8 mouse cellular contexts compared by ENCODE assay signal in the genomic region with DNA sequence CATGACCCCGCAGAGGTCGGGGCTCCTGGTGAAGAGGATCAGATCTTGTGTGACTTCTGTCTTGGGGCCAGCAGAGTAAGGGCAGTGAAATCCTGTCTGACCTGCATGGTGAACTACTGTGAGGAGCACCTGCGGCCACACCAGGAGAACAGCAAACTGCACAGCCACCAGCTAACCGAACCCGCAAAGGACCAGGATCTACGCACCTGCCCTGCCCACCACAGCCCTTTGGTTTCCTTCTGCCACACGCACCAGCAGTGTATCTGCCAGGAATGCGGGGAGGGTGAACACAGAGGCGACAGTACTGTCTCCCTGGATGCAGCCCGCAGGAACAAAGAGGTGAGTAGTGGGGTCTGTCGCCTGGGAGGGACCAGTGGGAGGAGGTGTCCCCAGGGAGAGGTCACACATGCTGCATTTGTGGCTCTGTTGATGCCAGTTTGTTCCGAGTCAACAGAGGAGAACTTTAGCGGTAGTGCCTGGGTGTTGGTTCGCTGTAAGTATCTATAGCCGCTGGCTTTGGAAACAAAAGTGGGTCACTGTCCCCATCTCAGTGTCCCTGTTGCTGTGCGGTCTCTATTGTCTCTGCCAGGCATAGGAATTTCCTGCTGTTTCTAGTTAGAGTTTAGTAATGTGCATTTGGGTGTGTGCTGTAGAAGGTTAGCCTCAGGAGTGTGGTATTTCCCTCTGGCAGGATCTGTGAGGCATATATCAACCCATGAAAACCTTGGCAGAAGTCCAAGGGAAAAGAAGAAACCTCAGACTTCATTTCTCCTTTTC. TPM values are rescaled to one million over a fixed set of nuclear protein-coding genes. Genes with fewer than 3 reads are reported as not detected.
DNase-seq lines count a peak whose midpoint lies in the region; ATAC-seq lines count a peak whose summit lies in the region.

No protein-coding gene starts in this region.

- no peak overlapping the region; the same call in 1 of the 2 replicates for H3K27ac ChIP-seq in forebrain, embryonic 14.5 days (ENCODE audit: low read depth, low read length)
- peak overlapping the region; percentile 64 for H3K27ac ChIP-seq in hindbrain, embryonic 12.5 days
- H3K27ac ChIP-seq in liver, embryonic 13.5 days = no peak overlapping the region

- peak; percentile 54; the same call in 1 of the 2 replicates for ATAC-seq in forebrain, embryonic 14.5 days
- peak; percentile 62 for ATAC-seq in hindbrain, embryonic 12.5 days (ENCODE audit: low FRiP score)
- ATAC-seq in liver, embryonic 13.5 days (ENCODE audit: low read depth) = no peak

- 25% methylated on average over 16 of the region's 16 CpGs for WGBS in forebrain, embryonic 14.5 days
- WGBS in hindbrain, embryonic 12.5 days = 17% methylated on average over 16 of the region's 16 CpGs
- WGBS in liver, embryonic 13.5 days (ENCODE audit: insufficient replicate concordance) = 9% methylated on average over 16 of the region's 16 CpGs

- H3K4me3 ChIP-seq in forebrain, embryonic 14.5 days (ENCODE audit: low read depth, low read length) = peak overlapping the region; percentile 26
- H3K4me3 ChIP-seq in hindbrain, embryonic 12.5 days = peak overlapping the region; percentile 41
- H3K4me3 ChIP-seq in liver, embryonic 13.5 days (replicated peaks) = peak overlapping the region; percentile 41

- H3K4me1 ChIP-seq in forebrain, embryonic 14.5 days (ENCODE audit: control insufficient read depth, insufficient read depth, low read length) = peaks cover 13% of the 10 kb centered on the region
- peaks cover 18% of the 10 kb centered on the region for H3K4me1 ChIP-seq in hindbrain, embryonic 12.5 days
- H3K4me1 ChIP-seq in liver, embryonic 13.5 days (replicated peaks) = peaks cover 16% of the 10 kb centered on the region

- H3K9me3 ChIP-seq in forebrain, embryonic 14.5 days (replicated peaks; ENCODE audit: control insufficient read depth, low read length) = no peaks in the 10 kb centered on the region
- no peaks in the 10 kb centered on the region for H3K9me3 ChIP-seq in hindbrain, embryonic 12.5 days (replicated peaks)
- H3K9me3 ChIP-seq in liver, embryonic 13.5 days (replicated peaks) = no peaks in the 10 kb centered on the region

- no peaks in the 10 kb centered on the region for H3K27me3 ChIP-seq in forebrain, embryonic 14.5 days (replicated peaks; ENCODE audit: control insufficient read depth, insufficient read depth, low read length)
- H3K27me3 ChIP-seq in hindbrain, embryonic 12.5 days = no peaks in the 10 kb centered on the region
- H3K27me3 ChIP-seq in liver, embryonic 13.5 days = peaks cover 16% of the 10 kb centered on the region; the same call in 1 of the 2 replicates

- H3K9ac ChIP-seq in forebrain, embryonic 14.5 days (ENCODE audit: low read length) = peak overlapping the region; percentile 43
- peak overlapping the region; percentile 51 for H3K9ac ChIP-seq in hindbrain, embryonic 12.5 days
- H3K9ac ChIP-seq in liver, embryonic 13.5 days = peak overlapping the region; percentile 47

- peak; percentile 44 for DNase-seq in gastrocnemius, adult 18-20 months (ENCODE audit: low spot score)
- DNase-seq in gastrocnemius, postnatal 36 days = no peak
- peak; percentile 32 for DNase-seq in adrenal gland, adult 2 months
- peak; percentile 43 for DNase-seq in forebrain, embryonic 14.5 days (ENCODE audit: low spot score)
- no peak for DNase-seq in liver, embryonic 13.5 days
- peak; percentile 35 for DNase-seq in naive thymus-derived CD4-positive, alpha-beta T cell, adult 2 months (ENCODE audit: low read depth)
- DNase-seq in T-cell, adult 2 months (ENCODE audit: low spot score) = no peak

- intact Hi-C loops in gastrocnemius, postnatal 36 days (cut with DNase I) = no loop called here

- no peaks in the 10 kb centered on the region for H3K36me3 ChIP-seq in forebrain, embryonic 14.5 days (ENCODE audit: control insufficient read depth, insufficient read depth, low read length)
- no peaks in the 10 kb centered on the region for H3K36me3 ChIP-seq in hindbrain, embryonic 12.5 days
- H3K36me3 ChIP-seq in liver, embryonic 13.5 days = no peaks in the 10 kb centered on the region

- peak overlapping the region; percentile 54 for H3K4me2 ChIP-seq in forebrain, embryonic 14.5 days (ENCODE audit: low read length)
- H3K4me2 ChIP-seq in hindbrain, embryonic 12.5 days (replicated peaks) = peak overlapping the region; percentile 71
- peak overlapping the region; percentile 54 for H3K4me2 ChIP-seq in liver, embryonic 13.5 days

RNA-seq across cellular contexts. Expression of a gene that starts 0.8 kb away (rescaled TPM):
- total RNA-seq in gastrocnemius, adult 18-20 months (2021) = 10 to 100 TPM; 27.1 to 30.2 TPM
- total RNA-seq in gastrocnemius, postnatal 36 days (2021) = 10 to 100 TPM; 34.2 to 40.7 TPM
- total RNA-seq in adrenal gland, adult 2 months (2021) = 1 to 10 TPM; 5.7 to 9.6 TPM
- polyA plus RNA-seq in adrenal gland, adult 2 months (2012; rRNA removed) = 1.7 and 2.2 TPM in 2 replicates
- 2.7 and 4.1 TPM in 2 replicates for polyA plus RNA-seq in forebrain, embryonic 14.5 days (2014; fragmentation: Nextera tagmentation; extraction: Ambion mirVana)
- 8.0 and 9.4 TPM in 2 replicates for polyA plus RNA-seq in hindbrain, embryonic 12.5 days (2016; fragmentation: Nextera tagmentation; extraction: Ambion mirVana)
- polyA plus RNA-seq in liver, embryonic 13.5 days (2015; fragmentation: Nextera tagmentation; extraction: Ambion mirVana) = 0.65 and 0.73 TPM in 2 replicates

RNA-seq across cellular contexts. Expression of a gene that starts 26.0 kb away (rescaled TPM):
- under 1 TPM; 0.07 to 0.19 TPM for total RNA-seq in gastrocnemius, adult 18-20 months (2021)
- under 1 TPM; 0.15 to 0.25 TPM for total RNA-seq in gastrocnemius, postnatal 36 days (2021)
- under 1 TPM; 0.89 to 0.97 TPM for total RNA-seq in adrenal gland, adult 2 months (2021)
- 0.41 TPM in 1 of 2 replicates, not detected in the other for polyA plus RNA-seq in adrenal gland, adult 2 months (2012; rRNA removed)
- polyA plus RNA-seq in forebrain, embryonic 14.5 days (2014; fragmentation: Nextera tagmentation; extraction: Ambion mirVana) = 0.20 and 0.21 TPM in 2 replicates
- polyA plus RNA-seq in hindbrain, embryonic 12.5 days (2016; fragmentation: Nextera tagmentation; extraction: Ambion mirVana) = 0.25 and 0.40 TPM in 2 replicates
- polyA plus RNA-seq in liver, embryonic 13.5 days (2015; fragmentation: Nextera tagmentation; extraction: Ambion mirVana) = 0.03 and 0.07 TPM in 2 replicates

RNA-seq across cellular contexts. Expression of a gene that starts 31.6 kb away (rescaled TPM):
- total RNA-seq in gastrocnemius, adult 18-20 months (2021) = 1 to 10 TPM; 1.1 to 1.4 TPM
- under 1 TPM; 0.79 to 0.91 TPM for total RNA-seq in gastrocnemius, postnatal 36 days (2021)
- total RNA-seq in adrenal gland, adult 2 months (2021) = 1 to 10 TPM; 1.5 to 3.5 TPM
- 0.21 TPM in 1 of 2 replicates, not detected in the other for polyA plus RNA-seq in adrenal gland, adult 2 months (2012; rRNA removed)
- polyA plus RNA-seq in forebrain, embryonic 14.5 days (2014; fragmentation: Nextera tagmentation; extraction: Ambion mirVana) = 33.6 and 37.5 TPM in 2 replicates
- polyA plus RNA-seq in hindbrain, embryonic 12.5 days (2016; fragmentation: Nextera tagmentation; extraction: Ambion mirVana) = 31.2 and 31.9 TPM in 2 replicates
- polyA plus RNA-seq in liver, embryonic 13.5 days (2015; fragmentation: Nextera tagmentation; extraction: Ambion mirVana) = 1.8 and 2.1 TPM in 2 replicates

RNA-seq across cellular contexts. Expression of a gene that starts 58.4 kb away (rescaled TPM):
- total RNA-seq in gastrocnemius, adult 18-20 months (2021) = 1 to 10 TPM; 4.8 to 5.4 TPM
- 1 to 10 TPM; 5.9 to 6.6 TPM for total RNA-seq in gastrocnemius, postnatal 36 days (2021)
- total RNA-seq in adrenal gland, adult 2 months (2021) = 10 to 100 TPM; 31.7 to 54.6 TPM
- polyA plus RNA-seq in adrenal gland, adult 2 months (2012; rRNA removed) = 3.6 and 4.6 TPM in 2 replicates
- 55.7 and 61.1 TPM in 2 replicates for polyA plus RNA-seq in forebrain, embryonic 14.5 days (2014; fragmentation: Nextera tagmentation; extraction: Ambion mirVana)
- polyA plus RNA-seq in hindbrain, embryonic 12.5 days (2016; fragmentation: Nextera tagmentation; extraction: Ambion mirVana) = 49.5 and 51.7 TPM in 2 replicates
- 29.2 and 36.1 TPM in 2 replicates for polyA plus RNA-seq in liver, embryonic 13.5 days (2015; fragmentation: Nextera tagmentation; extraction: Ambion mirVana)

Comparison
In these comparisons a context has a peak if more than half of its experiments do, and no peak if none do; other contexts are left out.
1. DNase-seq: peak in gastrocnemius, adult 18-20 months (single experiment), adrenal gland, adult 2 months (single experiment), forebrain, embryonic 14.5 days (single experiment) and naive thymus-derived CD4-positive, alpha-beta T cell, adult 2 months (single experiment); none in gastrocnemius, postnatal 36 days (0 of 2), liver, embryonic 13.5 days (single experiment) and T-cell, adult 2 months (single experiment).
2. RNA of a gene that starts 31.6 kb away (polyA plus RNA-seq): 33.6 to 37.5 TPM in forebrain, embryonic 14.5 days and 31.2 to 31.9 TPM in hindbrain, embryonic 12.5 days; 1.8 to 2.1 TPM in liver, embryonic 13.5 days and 0.21 TPM in adrenal gland, adult 2 months; every median in the first group is over 10 times any median in the second.
3. Peak in every context shown above with its lines, with median percentiles within 50 percentile points of each other: H3K4me2 ChIP-seq, H3K4me3 ChIP-seq and H3K9ac ChIP-seq.